Mouse (Mus musculus) frontal cortex, postnatal 10 days (tissue): ENCODE measurements around the gene Slc8b1.
A peak's percentile ranks its signal among the peaks of the same experiment; 100 is the strongest.

Experiments
- DNase-seq, 2 experiments: peaks; one replicate each; pipeline ENCODE4 v3.0.0; 2022; ENCODE audit warnings: low spot score in 2 of 2, mixed read lengths in 1 of 2

The Slc8b1 gene

GRCm38 (mm10) chr5:120526311-120526710 lies 15.3 kb downstream of the Slc8b1 start:
- DNase-seq, result no peak

DNA sequence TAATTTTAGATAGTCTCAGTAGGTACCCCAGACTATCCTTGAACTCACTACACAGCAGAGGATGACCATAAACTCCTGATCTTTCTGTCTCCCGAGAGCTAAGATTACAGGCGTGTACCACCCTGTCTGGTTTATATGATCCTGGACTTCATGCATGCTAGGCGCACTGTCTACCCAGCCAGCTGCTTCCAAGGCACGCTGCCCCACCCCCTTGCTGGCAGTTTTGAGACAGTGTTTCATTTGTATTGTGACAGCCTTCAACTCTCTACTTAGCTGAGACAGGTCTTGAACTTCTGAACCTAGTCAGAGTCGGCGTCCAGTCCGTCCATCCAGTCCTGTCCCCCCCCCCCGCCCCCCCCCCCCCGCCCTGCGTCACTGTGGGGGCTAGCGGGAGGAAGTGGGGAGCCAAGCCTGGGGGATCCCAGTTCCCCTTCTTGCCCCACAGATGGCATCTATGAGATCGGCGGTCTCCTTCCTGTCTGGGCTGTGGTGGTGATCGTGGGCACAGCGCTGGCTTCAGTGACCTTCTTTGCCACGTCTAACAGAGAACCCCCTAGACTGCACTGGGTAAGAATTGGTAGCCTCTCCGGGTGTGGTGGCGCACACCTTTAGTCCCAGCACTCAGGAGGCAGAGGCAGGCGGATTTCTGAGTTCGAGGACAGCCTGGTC lies 16.5 kb downstream of the Slc8b1 start:
- DNase-seq, result no peak

DNA sequence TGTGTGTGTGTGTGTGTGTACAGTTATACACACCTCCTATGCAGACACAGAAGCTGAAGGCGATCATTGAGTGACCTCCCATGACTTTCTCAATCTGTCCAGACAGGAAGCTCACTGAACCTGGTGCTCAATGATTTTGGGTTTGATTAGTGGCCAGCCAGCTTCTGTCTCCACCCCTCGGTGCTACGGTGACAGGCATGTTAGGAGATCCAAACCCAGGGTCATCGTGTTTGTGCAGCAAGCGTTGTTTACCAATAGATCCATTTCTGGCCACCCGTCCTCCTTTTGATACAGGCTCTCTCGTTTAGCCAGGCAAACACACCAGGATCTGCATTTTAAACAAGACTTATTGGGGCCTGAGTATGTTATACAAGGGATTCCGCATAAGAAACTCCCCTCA lies 20.7 kb downstream of the Slc8b1 start:
- DNase-seq, result no peak

- no peak for DNase-seq
These were observed 23.2 kb downstream of the Slc8b1 start for GRCm38 (mm10) chr5:120534071-120534685.

- DNase-seq, result no peak
These were observed 23.7 kb downstream of the Slc8b1 start for GRCm38 (mm10) chr5:120534686-120535075.

DNA sequence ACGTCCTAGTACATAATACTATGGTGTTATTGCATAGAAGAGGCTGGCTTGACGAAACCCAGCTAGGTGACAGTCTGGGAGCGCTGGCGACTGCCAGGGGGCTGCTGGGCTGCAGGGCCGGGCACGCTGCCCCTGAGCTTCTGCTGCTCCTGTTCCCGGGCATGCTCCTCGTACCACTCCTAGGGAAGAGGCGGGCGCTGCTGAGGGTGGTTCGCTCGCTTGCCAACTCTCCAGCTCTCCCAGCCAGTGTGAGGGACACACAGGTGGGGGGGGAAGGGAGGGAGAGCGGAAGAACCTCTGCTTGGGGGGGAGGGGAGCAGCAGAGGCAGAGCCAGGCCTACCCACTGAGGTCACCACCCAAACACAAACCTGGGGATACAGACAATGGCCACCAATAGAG lies 25.1 kb downstream of the Slc8b1 start:
- DNase-seq, result no peak

DNA sequence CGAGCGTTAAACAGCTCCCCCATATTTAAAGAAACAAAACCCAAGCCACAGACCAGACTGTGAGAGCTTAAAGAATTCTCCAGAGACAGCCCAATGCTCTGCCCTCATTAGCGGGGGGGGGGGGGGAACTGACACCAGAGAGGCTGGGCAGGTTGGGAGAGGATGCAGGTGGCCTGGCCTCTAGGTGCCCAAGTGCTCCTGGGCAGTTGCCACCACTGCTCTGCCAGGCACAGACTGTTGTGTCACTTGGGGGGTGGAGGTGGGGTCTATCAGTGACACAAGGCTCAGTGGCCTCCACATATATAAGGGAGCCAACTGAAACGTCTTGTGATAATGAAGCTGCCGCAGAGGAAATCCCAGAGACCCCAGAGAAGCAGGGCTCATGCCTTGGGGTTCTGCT lies 25.7 kb downstream of the Slc8b1 start:
- DNase-seq, result no peak

GRCm38 (mm10) chr5:120548236-120548850 lies 37.4 kb downstream of the Slc8b1 start:
- DNase-seq, result no peak

- no peak for DNase-seq
These were observed 39.2 kb downstream of the Slc8b1 start for GRCm38 (mm10) chr5:120550137-120550536.

- no peak for DNase-seq
These were observed 39.7 kb downstream of the Slc8b1 start for GRCm38 (mm10) chr5:120550673-120551072.

DNA sequence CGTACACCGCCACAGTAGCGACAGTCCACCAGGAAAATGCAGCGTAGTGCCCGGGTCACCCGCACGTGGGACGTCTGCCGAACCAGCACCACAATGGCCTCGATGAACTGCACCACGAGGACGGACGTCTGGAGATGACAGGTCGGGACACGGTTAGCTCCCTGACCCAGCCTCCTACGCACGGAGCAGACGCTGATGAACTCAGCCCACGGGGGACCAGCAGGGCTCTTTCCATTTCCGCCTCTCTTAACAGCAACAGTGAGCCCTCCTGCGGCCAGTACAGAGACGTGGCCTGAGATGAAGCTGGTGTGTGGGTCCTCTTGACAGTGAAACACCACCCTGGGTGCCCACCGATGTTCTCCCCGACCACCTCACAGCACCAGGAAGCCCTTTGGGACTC lies 44.9 kb downstream of the Slc8b1 start:
- no peak for DNase-seq

DNA sequence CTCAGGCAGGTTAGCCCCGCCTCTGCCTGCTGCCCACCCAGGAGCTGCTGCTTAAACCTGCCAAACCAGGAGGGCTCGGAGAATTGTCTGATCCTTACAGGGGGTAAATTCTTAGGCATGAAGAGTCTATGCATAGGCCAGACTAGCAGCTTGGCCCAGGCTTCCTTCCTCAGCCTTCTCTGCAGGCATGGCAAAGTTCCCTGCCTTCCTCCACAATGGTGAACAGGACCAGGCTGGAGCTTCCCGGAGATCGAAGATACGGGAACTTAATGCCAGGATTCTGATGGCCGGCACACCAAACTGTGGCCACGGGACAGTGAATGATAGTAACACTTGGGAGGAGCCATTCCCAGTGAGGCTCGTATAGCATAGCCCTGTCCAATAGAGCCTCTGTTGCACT lies 47.1 kb downstream of the Slc8b1 start:
- DNase-seq, result no peak

DNA sequence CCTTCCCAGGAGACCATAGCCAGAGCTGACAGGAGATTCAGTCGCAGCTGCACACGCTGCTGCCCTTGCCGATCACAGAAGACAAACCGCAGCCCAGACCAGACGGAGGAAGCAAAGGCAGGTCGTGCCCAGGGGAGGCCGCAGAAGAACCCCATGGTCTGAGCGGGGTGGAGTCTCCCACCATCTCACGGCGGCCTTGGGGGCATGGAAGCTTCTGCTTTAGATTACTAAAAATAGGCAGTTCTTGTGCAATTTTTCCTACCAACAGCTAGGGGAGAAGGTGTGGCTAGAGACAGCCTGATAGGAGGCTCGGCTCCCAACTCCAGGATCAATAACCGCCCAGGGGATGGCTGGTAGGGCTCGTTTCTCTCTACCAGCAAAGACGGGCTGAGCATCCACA lies 47.8 kb downstream of the Slc8b1 start:
- no peak for DNase-seq

- no peak for DNase-seq
These were observed 49.2 kb downstream of the Slc8b1 start for GRCm38 (mm10) chr5:120560129-120560615.

DNA sequence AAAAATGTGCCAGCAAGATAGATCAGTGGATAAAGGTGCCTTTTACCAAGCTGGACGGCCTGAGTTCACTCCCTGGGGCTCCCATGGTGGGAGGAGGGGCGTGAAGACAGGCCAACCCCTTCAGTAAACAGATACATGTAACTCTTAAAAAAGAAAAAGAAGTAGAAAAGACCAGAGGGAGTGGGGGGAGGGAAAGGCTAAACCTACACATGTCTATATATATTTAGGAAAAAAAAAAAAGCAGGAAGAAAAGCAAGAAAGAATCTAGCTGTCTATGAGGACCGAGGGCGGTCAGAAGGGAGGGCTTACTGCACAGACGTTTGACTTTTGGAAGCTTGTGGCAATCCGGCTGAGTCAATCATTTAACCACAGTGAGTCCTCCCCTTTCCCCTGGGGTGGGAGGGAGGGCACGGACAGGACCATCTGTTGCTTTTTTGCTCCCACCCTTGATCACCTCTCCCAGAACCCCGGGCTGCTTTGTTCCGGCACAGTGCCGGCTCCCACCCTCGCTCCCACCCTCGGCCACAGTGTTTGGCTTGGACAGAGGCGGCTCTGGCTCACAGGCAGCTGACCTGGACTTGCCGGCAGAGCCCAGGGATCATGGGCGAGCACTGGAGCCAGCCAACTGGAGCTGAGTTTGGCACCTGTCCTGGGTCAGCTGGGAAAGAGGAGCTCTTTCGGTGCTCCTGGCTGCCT lies 49.8 kb downstream of the Slc8b1 start:
- peak in 1 of 2 experiments; percentile 63 for DNase-seq

- DNase-seq, result no peak
These were observed 52.3 kb downstream of the Slc8b1 start for GRCm38 (mm10) chr5:120562956-120563913.

GRCm38 (mm10) chr5:120563914-120564311 lies 52.9 kb downstream of the Slc8b1 start:
- no peak for DNase-seq

- DNase-seq, result no peak
These were observed 54.4 kb downstream of the Slc8b1 start for GRCm38 (mm10) chr5:120565171-120565905.

DNA sequence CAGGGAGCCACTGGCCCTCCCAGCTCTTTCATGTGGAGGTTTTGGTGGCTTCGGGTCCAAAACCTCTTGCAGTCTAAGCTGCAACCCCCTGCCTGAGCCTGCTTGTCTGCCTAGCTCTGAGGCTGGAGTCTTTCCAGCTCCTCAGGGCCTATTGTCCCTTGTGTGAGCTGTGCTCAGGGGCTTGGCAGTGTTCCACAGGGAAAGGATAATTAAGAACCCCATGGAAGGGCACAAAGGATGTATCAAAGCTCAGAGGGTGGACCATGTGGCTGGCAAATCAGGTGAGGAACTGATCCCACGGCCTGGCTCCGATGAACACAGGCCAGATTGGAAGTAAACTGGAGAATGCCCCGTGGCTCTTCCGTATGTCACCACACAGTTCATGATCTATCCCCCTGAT lies 55.1 kb downstream of the Slc8b1 start:
- DNase-seq, result peak; percentile 58 to 71

- DNase-seq, result no peak
These were observed 55.8 kb downstream of the Slc8b1 start for GRCm38 (mm10) chr5:120566681-120567252.
